Mouse (Mus musculus): ENCODE measurements around the gene Rpf1. TPM values are rescaled to one million over a fixed set of nuclear protein-coding genes. Genes with fewer than 3 reads are reported as not detected.

Gene Rpf1
- total RNA-seq (2021) (10 to 100 TPM; 13.0 to 15.3 TPM), polyA plus RNA-seq (2012; rRNA removed) (5.8 and 12.3 TPM in 2 replicates)
- long read RNA-seq, transcript Rpf1-201 (9 exons, 1,661 nt) = major isoform, 8 of 9 reads
- long read RNA-seq, partial matches to known transcripts = 0 of 9 reads
- long read RNA-seq, other reads (novel, unspliced or antisense) = 1 of 9 reads

DNA sequence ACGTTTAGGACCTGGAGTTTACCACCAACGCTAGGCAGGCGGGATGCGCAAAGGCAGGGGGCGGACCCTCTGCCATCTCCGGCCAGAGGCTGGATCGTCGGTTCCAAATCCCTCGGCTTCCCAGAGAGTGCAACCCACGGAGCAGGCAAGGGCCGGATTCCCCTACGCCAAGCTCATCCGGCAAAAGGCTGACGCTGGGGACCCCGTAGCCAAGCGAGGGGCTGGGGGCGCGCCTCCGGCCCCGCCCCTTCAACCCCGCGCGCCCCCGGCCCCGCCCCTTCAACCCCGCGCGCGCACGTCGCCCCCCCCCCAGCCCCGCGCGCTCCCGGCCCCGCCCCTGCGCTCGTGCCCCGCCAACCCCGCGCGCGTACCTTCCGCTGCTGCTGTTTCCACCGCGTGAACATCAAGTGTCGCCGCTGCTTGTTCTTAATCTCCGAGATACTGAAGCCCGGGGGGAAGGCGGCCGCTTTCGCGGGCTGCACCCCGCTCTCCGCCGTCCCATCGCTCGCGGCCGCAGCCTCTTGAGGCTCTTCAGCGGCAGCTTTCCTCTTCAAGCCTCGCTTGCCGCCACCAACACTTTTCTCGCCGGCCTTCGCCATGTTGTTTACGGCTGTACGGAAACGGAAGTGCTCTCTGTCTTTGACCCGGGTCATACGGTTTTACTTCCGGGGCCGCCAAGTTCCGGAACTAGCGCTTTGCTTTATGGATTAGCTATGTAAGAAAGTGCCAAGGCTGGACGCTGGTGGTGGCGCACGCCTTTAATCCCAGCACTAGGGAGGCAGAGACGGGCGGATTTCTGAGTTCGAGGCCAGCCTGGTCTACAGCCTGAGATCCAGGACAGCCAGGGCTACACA is at the start of gene Rpf1:
TSS of gene Rpf1 (minus strand) at position 632 of the 854 bp plus-strand sequence.
- DNase-seq = peak; percentile 89 to 92
- H3K9ac ChIP-seq (ENCODE audit: low read depth, low read length) = peak within 1 kb of the TSS; percentile 83
- H3K27me3 ChIP-seq (ENCODE audit: control insufficient read depth, insufficient read depth, low read length) = no peaks in the 10 kb centered on the region
- H3K36me3 ChIP-seq (ENCODE audit: control insufficient read depth, insufficient read depth, low read length) = no peaks in the 10 kb centered on the region; the same call in 1 of the 2 replicates
- TF ChIP-seq EP300 (IDR thresholded peaks at IDR 0.05; ENCODE audit: insufficient read depth, low read depth, low read length) = peak; percentile 68; the same call in 1 of the 2 replicates
- TF ChIP-seq POLR2A (IDR thresholded peaks at IDR 0.05; ENCODE audit: insufficient read depth, low read depth, low read length) = peak; percentile 78
- no peak for TF ChIP-seq CTCF (IDR thresholded peaks at IDR 0.05)
- H3K4me1 ChIP-seq (ENCODE audit: control insufficient read depth, insufficient read depth, low read length) = no peaks in the 10 kb centered on the region
- H3K79me2 ChIP-seq (replicated peaks; ENCODE audit: control insufficient read depth, insufficient read depth, low read length) = no peaks in the 10 kb centered on the region; the same call in 1 of the 2 replicates
- peak within 1 kb of the TSS; percentile 97 for H3K27ac ChIP-seq
- intact Hi-C loops (cut with DNase I) = loop anchor here (2.0 to 5.0 kb wide), 4 partner anchors 20 to 291 kb away; partner anchors contain the start of gene Prkacb
- H3K4me3 ChIP-seq = peak within 1 kb of the TSS; percentile 94
- under 1% methylated on average over 60 of the region's 82 CpGs for WGBS

- intact Hi-C loops (cut with DNase I) = no loop called here
- 91% methylated on average over 6 of the region's 6 CpGs for WGBS
These were observed 49.7 kb upstream of the Rpf1 start for GRCm38 (mm10) chr3:146570939-146571338.

GRCm38 (mm10) chr3:146570148-146570782 is 49.0 kb upstream of the Rpf1 start, which contains the start of gene Uox:
Uox (plus strand) TSS chr3:146570426.
- intact Hi-C loops (cut with DNase I) = no loop called here
- H3K79me2 ChIP-seq (replicated peaks; ENCODE audit: control insufficient read depth, insufficient read depth, low read length) = no peaks in the 10 kb centered on the region
- no peak for TF ChIP-seq CTCF (IDR thresholded peaks at IDR 0.05)
- TF ChIP-seq EP300 (IDR thresholded peaks at IDR 0.05; ENCODE audit: insufficient read depth, low read depth, low read length) = no peak
- no peak for TF ChIP-seq POLR2A (IDR thresholded peaks at IDR 0.05; ENCODE audit: insufficient read depth, low read depth, low read length)
- no peak for DNase-seq
- H3K4me1 ChIP-seq (ENCODE audit: control insufficient read depth, insufficient read depth, low read length) = no peaks in the 10 kb centered on the region
- H3K27ac ChIP-seq = no peak within 1 kb of the TSS
- H3K36me3 ChIP-seq (ENCODE audit: control insufficient read depth, insufficient read depth, low read length) = no peaks in the 10 kb centered on the region
- H3K27me3 ChIP-seq (ENCODE audit: control insufficient read depth, insufficient read depth, low read length) = no peaks in the 10 kb centered on the region
- no peak within 1 kb of the TSS for H3K9ac ChIP-seq (ENCODE audit: low read depth, low read length)
- WGBS = 91% methylated on average over 10 of the region's 10 CpGs
- H3K4me3 ChIP-seq = no peak within 1 kb of the TSS

More at GRCm38 (mm10) chr3:146570939-146571338, 49.7 kb upstream of the Rpf1 start:
- H3K27me3 ChIP-seq (ENCODE audit: control insufficient read depth, insufficient read depth, low read length) = no peaks in the 10 kb centered on the region
- DNase-seq = no peak
- H3K27ac ChIP-seq = no peak overlapping the region
- no peak overlapping the region for H3K9ac ChIP-seq (ENCODE audit: low read depth, low read length)
- no peak overlapping the region for H3K4me3 ChIP-seq
- H3K4me1 ChIP-seq (ENCODE audit: control insufficient read depth, insufficient read depth, low read length) = no peaks in the 10 kb centered on the region
- TF ChIP-seq POLR2A (IDR thresholded peaks at IDR 0.05; ENCODE audit: insufficient read depth, low read depth, low read length) (no peak), EP300 (IDR thresholded peaks at IDR 0.05; ENCODE audit: insufficient read depth, low read depth, low read length) (no peak)
- no peaks in the 10 kb centered on the region for H3K36me3 ChIP-seq (ENCODE audit: control insufficient read depth, insufficient read depth, low read length)
- no peaks in the 10 kb centered on the region for H3K79me2 ChIP-seq (replicated peaks; ENCODE audit: control insufficient read depth, insufficient read depth, low read length)

GRCm38 (mm10) chr3:146569594-146569993 is 48.4 kb upstream of the Rpf1 start:
- WGBS = 96% methylated on average over 3 of the region's 3 CpGs
- Histone ChIP-seq H3K36me3 (ENCODE audit: control insufficient read depth, insufficient read depth, low read length) (no peaks in the 10 kb centered on the region), H3K79me2 (replicated peaks; ENCODE audit: control insufficient read depth, insufficient read depth, low read length) (no peaks in the 10 kb centered on the region), H3K4me3 (no peak overlapping the region), H3K4me1 (ENCODE audit: control insufficient read depth, insufficient read depth, low read length) (no peaks in the 10 kb centered on the region), H3K9ac (ENCODE audit: low read depth, low read length) (no peak overlapping the region), H3K27me3 (ENCODE audit: control insufficient read depth, insufficient read depth, low read length) (no peaks in the 10 kb centered on the region), H3K27ac (no peak overlapping the region)
- TF ChIP-seq POLR2A (IDR thresholded peaks at IDR 0.05; ENCODE audit: insufficient read depth, low read depth, low read length) = no peak
- TF ChIP-seq EP300 (IDR thresholded peaks at IDR 0.05; ENCODE audit: insufficient read depth, low read depth, low read length) = no peak
- no peak for DNase-seq
- intact Hi-C loops (cut with DNase I) = no loop called here

GRCm38 (mm10) chr3:146567884-146568530 is 46.8 kb upstream of the Rpf1 start:
- Histone ChIP-seq H3K79me2 (replicated peaks; ENCODE audit: control insufficient read depth, insufficient read depth, low read length) (no peaks in the 10 kb centered on the region), H3K27me3 (ENCODE audit: control insufficient read depth, insufficient read depth, low read length) (no peaks in the 10 kb centered on the region), H3K27ac (no peak overlapping the region), H3K4me3 (no peak overlapping the region), H3K4me1 (ENCODE audit: control insufficient read depth, insufficient read depth, low read length) (no peaks in the 10 kb centered on the region), H3K36me3 (ENCODE audit: control insufficient read depth, insufficient read depth, low read length) (no peaks in the 10 kb centered on the region), H3K9ac (ENCODE audit: low read depth, low read length) (no peak overlapping the region)
- 37% methylated on average over 9 of the region's 9 CpGs for WGBS
- intact Hi-C loops (cut with DNase I) = no loop called here
- TF ChIP-seq CTCF (IDR thresholded peaks at IDR 0.05) = no peak
- no peak for TF ChIP-seq EP300 (IDR thresholded peaks at IDR 0.05; ENCODE audit: insufficient read depth, low read depth, low read length)
- no peak for TF ChIP-seq POLR2A (IDR thresholded peaks at IDR 0.05; ENCODE audit: insufficient read depth, low read depth, low read length)
- peak in 1 of 2 experiments; percentile 6 for DNase-seq

Data from heart, adult 2 months (tissue).